Mouse (Mus musculus) adrenal gland, adult (tissue): ENCODE results near the gene Bod1l.
A peak's percentile ranks its signal among the peaks of the same experiment; 100 is the strongest.

Experiments
- DNase-seq, 2 experiments: peaks; one replicate each; pipeline ENCODE4 v3.0.0; 2022 to 2023; ENCODE audit warnings: low spot score in 1 of 2; ENCODE audit not compliant: inconsistent age in 2 of 2

Gene Bod1l

GRCm38 (mm10) chr5:41804643-41805042, 39.5 kb downstream of the Bod1l start:
- DNase-seq, result no peak

GRCm38 (mm10) chr5:41801622-41802021, 42.5 kb downstream of the Bod1l start:
- DNase-seq, result no peak

GRCm38 (mm10) chr5:41794434-41794833, 49.7 kb downstream of the Bod1l start:
- no peak for DNase-seq

GRCm38 (mm10) chr5:41790517-41790916, 53.6 kb downstream of the Bod1l start:
- DNase-seq, result peak; percentile 84 to 93

GRCm38 (mm10) chr5:41788877-41789276, 55.2 kb downstream of the Bod1l start:
- peak; percentile 60 to 73 for DNase-seq

- no peak for DNase-seq
These were observed 62.2 kb downstream of the Bod1l start for GRCm38 (mm10) chr5:41781890-41782289.

- DNase-seq, result no peak
These were observed 64.1 kb downstream of the Bod1l start for GRCm38 (mm10) chr5:41780026-41780425.

GRCm38 (mm10) chr5:41775728-41776127, 68.4 kb downstream of the Bod1l start:
- DNase-seq, result no peak

- DNase-seq, result no peak
These were observed 68.8 kb downstream of the Bod1l start for GRCm38 (mm10) chr5:41775273-41775672.

- peak; percentile 84 to 96 for DNase-seq
These were observed 75.6 kb downstream of the Bod1l start for GRCm38 (mm10) chr5:41768382-41769040.

GRCm38 (mm10) chr5:41767296-41768200, 76.6 kb downstream of the Bod1l start:
- peak in 1 of 2 experiments; percentile 53 for DNase-seq

GRCm38 (mm10) chr5:41766406-41767010, 77.6 kb downstream of the Bod1l start:
- DNase-seq, result no peak

GRCm38 (mm10) chr5:41765626-41766405, 78.3 kb downstream of the Bod1l start:
- peak in 1 of 2 experiments; percentile 40 for DNase-seq

- peak in 1 of 2 experiments; percentile 55 for DNase-seq
These were observed 80.1 kb downstream of the Bod1l start, which contains the start of gene Nkx3-2 for GRCm38 (mm10) chr5:41763731-41764721. TSS of gene Nkx3-2 (minus strand) at chr5:41764501.

- DNase-seq, result no peak
These were observed 81.0 kb downstream of the Bod1l start for GRCm38 (mm10) chr5:41762947-41763730.

- DNase-seq, result no peak
These were observed 81.8 kb downstream of the Bod1l start for GRCm38 (mm10) chr5:41762141-41762946.

- peak in 1 of 2 experiments; percentile 28 for DNase-seq
These were observed 82.5 kb downstream of the Bod1l start for GRCm38 (mm10) chr5:41761509-41762140.
